Mouse (Mus musculus) MEL (cell line): Measurements from ENCODE around the gene Crx. TPM values are rescaled to one million over a fixed set of nuclear protein-coding genes. Genes with fewer than 3 reads are reported as not detected.

Experiments
- DNase-seq: peaks from one replicate; pipeline ENCODE4 v3.0.0; 2011; ENCODE audit warnings: low read depth, low spot score
- H3K27ac ChIP-seq: 2 replicates; pipeline ENCODE4 v1.5.1; 2012; ENCODE audit warnings: low read depth, mild to moderate bottlenecking, control low read depth, low read length, moderate library complexity; ENCODE audit not compliant: control insufficient read depth
- H3K27me3 ChIP-seq, 2 experiments: fragments of 150-350 bp in 1 of 2; sonication (generic) in 1 of 2; 2 replicates each; pipeline ENCODE4 v1.6.1; 2012; ENCODE audit warnings: low read length in 2 of 2, mild to moderate bottlenecking in 2 of 2, improper control_type of control experiment in 1 of 2, moderate library complexity in 1 of 2; ENCODE audit not compliant: insufficient read depth in 2 of 2, control insufficient read depth in 1 of 2
- H3K36me3 ChIP-seq, 2 experiments: 2 replicates each; pipeline ENCODE4 v1.6.1; 2012 to 2014; ENCODE audit warnings: low read length in 2 of 2, improper control_type of control experiment in 1 of 2, inconsistent platforms in 1 of 2, mild to moderate bottlenecking in 1 of 2; ENCODE audit not compliant: insufficient read depth in 2 of 2, control insufficient read depth in 1 of 2
- H3K4me1 ChIP-seq, 2 experiments: fragments of 150-350 bp in 1 of 2; sonication (generic) in 1 of 2; 2 replicates each; pipeline ENCODE4 v1.6.1; 2012; ENCODE audit warnings: low read length in 2 of 2, improper control_type of control experiment in 1 of 2, mild to moderate bottlenecking in 1 of 2; ENCODE audit not compliant: insufficient read depth in 2 of 2, control insufficient read depth in 1 of 2
- H3K4me3 ChIP-seq, 2 experiments: fragments of 150-350 bp in 1 of 2; sonication (generic) in 1 of 2; 2 replicates each; pipeline ENCODE4 v1.5.1; 2012; ENCODE audit warnings: low read depth in 2 of 2, low read length in 2 of 2, mild to moderate bottlenecking in 2 of 2, moderate library complexity in 2 of 2, control low read depth in 1 of 2, improper control_type of control experiment in 1 of 2; ENCODE audit not compliant: control insufficient read depth in 1 of 2, insufficient read depth in 1 of 2
- H3K79me2 ChIP-seq: 2 replicates; pipeline ENCODE4 v1.6.1; 2012; ENCODE audit warnings: mild to moderate bottlenecking, low read length, moderate library complexity; ENCODE audit not compliant: control insufficient read depth, poor library complexity, insufficient read depth
- H3K9ac ChIP-seq: 2 replicates; pipeline ENCODE4 v1.6.1; 2012; ENCODE audit warnings: low read depth, mild to moderate bottlenecking, control low read depth, low read length, moderate library complexity; ENCODE audit not compliant: control insufficient read depth, poor library complexity, severe bottlenecking
- H3K9me3 ChIP-seq: fragments of 150-350 bp; sonication (generic); replicated peaks from 2 replicates; pipeline ENCODE4 v1.6.1; 2012; ENCODE audit warnings: mild to moderate bottlenecking, low read length, improper control_type of control experiment, moderate library complexity; ENCODE audit not compliant: insufficient read depth
- BHLHE40 ChIP-seq: IDR thresholded peaks from 2 replicates; pipeline ENCODE4 v1.6.1; 2012; ENCODE audit warnings: low read depth, mild to moderate bottlenecking, inconsistent platforms, low read length, improper control_type of control experiment, borderline replicate concordance
- CHD1 ChIP-seq: IDR thresholded peaks from 2 replicates; pipeline ENCODE4 v1.6.1; 2012; ENCODE audit warnings: low read depth, mild to moderate bottlenecking, inconsistent platforms, low read length, improper control_type of control experiment
- E2F4 ChIP-seq: IDR thresholded peaks from 2 replicates; pipeline ENCODE4 v1.6.1; 2011; ENCODE audit warnings: low read depth, low read length, improper control_type of control experiment, borderline replicate concordance
- ETS1 ChIP-seq: IDR thresholded peaks from 2 replicates; pipeline ENCODE4 v1.6.1; 2012; ENCODE audit warnings: low read depth, mild to moderate bottlenecking, inconsistent platforms, low read length, improper control_type of control experiment, moderate library complexity
- GATA1 ChIP-seq: IDR thresholded peaks from 2 replicates; pipeline ENCODE4 v1.6.1; 2011; ENCODE audit warnings: low read depth, low read length, improper control_type of control experiment
- HCFC1 ChIP-seq: IDR thresholded peaks from 2 replicates; pipeline ENCODE4 v1.6.1; 2012; ENCODE audit warnings: low read depth, mild to moderate bottlenecking, inconsistent platforms, low read length, improper control_type of control experiment, moderate library complexity
- JUND ChIP-seq: IDR thresholded peaks from 2 replicates; pipeline ENCODE4 v1.6.1; 2011; ENCODE audit warnings: low read depth, mild to moderate bottlenecking, improper control_type of control experiment, low read length
- MAFK ChIP-seq: IDR thresholded peaks from 2 replicates; pipeline ENCODE4 v1.6.1; 2011; ENCODE audit warnings: low read depth, mild to moderate bottlenecking, low read length, improper control_type of control experiment, borderline replicate concordance
- MXI1 ChIP-seq: IDR thresholded peaks from 2 replicates; pipeline ENCODE4 v1.6.1; 2011; ENCODE audit warnings: mild to moderate bottlenecking, low read depth, low read length, improper control_type of control experiment
- MYC ChIP-seq: IDR thresholded peaks from 2 replicates; pipeline ENCODE4 v1.6.1; 2011; ENCODE audit warnings: low read depth, mild to moderate bottlenecking, low read length, improper control_type of control experiment, moderate library complexity
- NRF1 ChIP-seq: IDR thresholded peaks from 2 replicates; pipeline ENCODE4 v1.6.1; 2014; ENCODE audit warnings: low read depth, mild to moderate bottlenecking, inconsistent platforms, low read length, improper control_type of control experiment, moderate library complexity; ENCODE audit not compliant: poor library complexity, insufficient read depth, severe bottlenecking
- POLR2AphosphoS2 ChIP-seq: IDR thresholded peaks from 2 replicates; pipeline ENCODE4 v1.6.1; 2011; ENCODE audit warnings: low read length, improper control_type of control experiment
- RCOR1 ChIP-seq: IDR thresholded peaks from 2 replicates; pipeline ENCODE4 v1.6.1; 2012; ENCODE audit warnings: low read depth, mild to moderate bottlenecking, inconsistent platforms, low read length, improper control_type of control experiment
- SIN3A ChIP-seq: IDR thresholded peaks from 2 replicates; pipeline ENCODE4 v1.6.1; 2012; ENCODE audit warnings: low read length, improper control_type of control experiment, inconsistent platforms
- SMC3 ChIP-seq: IDR thresholded peaks from 2 replicates; pipeline ENCODE4 v1.6.1; 2011; ENCODE audit warnings: low read depth, low read length, improper control_type of control experiment
- TAL1 ChIP-seq: IDR thresholded peaks from 2 replicates; pipeline ENCODE4 v1.6.1; 2012; ENCODE audit warnings: mild to moderate bottlenecking, inconsistent platforms, low read length, moderate library complexity, mixed read lengths
- UBTF ChIP-seq: IDR thresholded peaks from 2 replicates; pipeline ENCODE4 v1.6.1; 2012; ENCODE audit warnings: low read depth, mild to moderate bottlenecking, inconsistent platforms, low read length, improper control_type of control experiment, moderate library complexity, borderline replicate concordance; ENCODE audit not compliant: insufficient read depth
- USF1 ChIP-seq: IDR thresholded peaks from 2 replicates; pipeline ENCODE4 v1.6.1; 2014; ENCODE audit warnings: low read depth, mild to moderate bottlenecking, inconsistent platforms, low read length, improper control_type of control experiment, moderate library complexity
- ZMIZ1 ChIP-seq: IDR thresholded peaks from 2 replicates; pipeline ENCODE4 v1.6.1; 2012; ENCODE audit warnings: low read depth, mild to moderate bottlenecking, inconsistent platforms, low read length, improper control_type of control experiment, moderate library complexity
- ZNF384 ChIP-seq: IDR thresholded peaks from 2 replicates; pipeline ENCODE4 v1.6.1; 2012; ENCODE audit warnings: low read depth, mild to moderate bottlenecking, inconsistent platforms, low read length, improper control_type of control experiment
- polyA plus RNA-seq, 2 experiments: library from polyadenylated mRNA; stranded (reverse) in 1 of 2; unstranded in 1 of 2; fragments of >175 nt in 1 of 2; fragments of >200 nt in 1 of 2; gene quantifications; 2 replicates each; pipeline versions ENCODE4 v1.2.1 to v1.2.4; 2012; ENCODE audit warnings: low replicate concordance in 2 of 2, low read depth in 1 of 2; ENCODE audit not compliant: insufficient read length in 2 of 2, insufficient read depth in 1 of 2, missing spikeins in 1 of 2
- total RNA-seq: library from RNA; depleted of rRNA; stranded (reverse); fragments of 300-350 nt; gene quantifications from 2 replicates; pipeline ENCODE4 v1.2.3, GENCODE M21; 2012

Crx gene
- total and polyA plus RNA-seq, 3 experiments: not detected

DNA sequence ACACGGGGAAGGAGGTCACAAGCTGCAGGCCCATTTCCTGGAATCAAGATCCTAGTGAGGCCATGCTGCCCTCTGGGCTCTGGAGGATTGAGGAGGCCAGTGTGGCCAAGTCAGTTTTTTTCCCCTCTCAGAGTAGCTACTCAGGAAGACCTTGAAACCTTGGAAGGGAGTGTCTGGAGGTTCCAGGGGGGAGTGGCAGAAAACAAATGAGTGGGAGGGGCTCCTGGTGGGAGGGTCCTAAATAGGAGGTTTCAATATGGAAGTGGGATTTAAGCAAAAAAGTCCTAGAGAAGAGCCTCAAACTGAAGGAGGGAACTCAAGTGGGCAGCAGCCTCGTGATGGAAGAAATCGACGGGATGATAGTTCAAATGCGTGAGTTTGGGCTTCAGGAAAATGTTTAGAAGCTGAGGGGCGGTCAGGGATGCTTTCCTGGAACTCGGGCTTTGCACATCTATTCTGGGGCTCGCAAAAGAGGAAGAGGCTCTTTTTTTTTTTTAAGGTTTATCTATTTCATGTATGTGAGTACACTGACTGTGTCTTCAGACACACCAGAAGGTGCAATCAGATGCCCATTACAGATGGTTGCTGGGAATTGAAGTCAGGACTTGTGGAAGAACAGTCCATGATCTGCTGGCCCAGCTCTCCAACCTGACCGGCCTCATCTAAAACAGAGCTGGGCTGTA lies 21.7 kb upstream of the Crx start:
- H3K27ac ChIP-seq: no peak overlapping the region
- peaks cover 0 to 4% of the 10 kb centered on the region in 2 experiments; a peak in 2 of 4 replicates for H3K27me3 ChIP-seq
- no peak overlapping the region for H3K4me3 ChIP-seq
- TF ChIP-seq SMC3 (no peak), CHD1 (no peak), MAFK (no peak), RCOR1 (no peak), ZNF384 (peak; percentile 92), JUND (no peak), SIN3A (no peak), GATA1 (no peak), POLR2AphosphoS2 (no peak), UBTF (0 out of 2 replicates have a peak, but pooled peaks have one; percentile 15), E2F4 (no peak), HCFC1 (no peak), MXI1 (no peak), ETS1 (no peak)
- H3K9me3 ChIP-seq: no peaks in the 10 kb centered on the region; the same call in 1 of the 2 replicates
- peaks cover 0 to 3% of the 10 kb centered on the region in 2 experiments; a peak in 1 of 4 replicates for H3K36me3 ChIP-seq
- no peaks in the 10 kb centered on the region for H3K79me2 ChIP-seq
- peak; percentile 50 for DNase-seq
- H3K9ac ChIP-seq: no peak overlapping the region
- peaks cover 0 to 4% of the 10 kb centered on the region in 2 experiments; a peak in 1 of 4 replicates for H3K4me1 ChIP-seq

DNA sequence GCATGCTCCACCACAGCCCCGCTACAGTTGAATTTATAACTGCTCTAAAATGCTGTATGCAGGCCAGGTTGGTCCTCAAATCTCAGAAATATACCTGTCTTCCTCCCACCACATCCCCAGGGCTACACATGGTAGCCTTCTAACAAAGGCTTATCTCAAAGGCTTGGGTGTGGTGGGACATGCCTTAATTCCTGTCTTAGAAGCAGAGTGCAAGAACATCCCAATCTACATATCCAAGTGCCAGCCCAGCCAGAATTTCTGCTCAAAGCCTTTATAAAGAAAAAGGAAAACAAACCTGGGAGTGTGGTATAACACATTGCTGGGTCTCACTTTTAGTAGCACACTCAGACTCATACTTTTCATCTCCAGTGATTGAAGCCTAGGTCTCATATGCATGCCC lies 14.5 kb upstream of the Crx start:
- Histone ChIP-seq H3K4me1 (no peaks in the 10 kb centered on the region), H3K27me3 (peaks cover 0 to 2% of the 10 kb centered on the region in 2 experiments; a peak in 2 of 4 replicates), H3K4me3 (no peak overlapping the region), H3K9ac (no peak overlapping the region), H3K79me2 (no peaks in the 10 kb centered on the region), H3K9me3 (no peaks in the 10 kb centered on the region), H3K27ac (no peak overlapping the region), H3K36me3 (no peaks in the 10 kb centered on the region)
- no peak for DNase-seq
- TF ChIP-seq ZMIZ1: no peak
- no peak for TF ChIP-seq TAL1
- no peak for TF ChIP-seq NRF1
- no peak for TF ChIP-seq CHD1
- TF ChIP-seq BHLHE40: no peak
- no peak for TF ChIP-seq JUND
- TF ChIP-seq MYC: no peak
- TF ChIP-seq USF1: no peak
